Mouse (Mus musculus): ENCODE data around the gene Pappa.

Gene Pappa

GRCm38 (mm10) chr4:65272295-65272694, 148.3 kb downstream of the Pappa start:
- DNase-seq (ENCODE audit: low spot score) = no peak

- no peak for DNase-seq (ENCODE audit: low spot score)
Observed at GRCm38 (mm10) chr4:65273299-65273851, 149.4 kb downstream of the Pappa start.

- no peak for DNase-seq (ENCODE audit: low spot score)
Observed at GRCm38 (mm10) chr4:65278451-65279271, 154.7 kb downstream of the Pappa start.

- DNase-seq (ENCODE audit: low spot score) = no peak
Observed at GRCm38 (mm10) chr4:65279272-65279653, 155.3 kb downstream of the Pappa start.

GRCm38 (mm10) chr4:65279979-65280677, 156.2 kb downstream of the Pappa start:
- no peak for DNase-seq (ENCODE audit: low spot score)

GRCm38 (mm10) chr4:65280888-65281287, 156.9 kb downstream of the Pappa start:
- DNase-seq (ENCODE audit: low spot score) = no peak

- DNase-seq (ENCODE audit: low spot score) = no peak
Observed at GRCm38 (mm10) chr4:65283611-65284010, 159.6 kb downstream of the Pappa start.

GRCm38 (mm10) chr4:65285165-65285564, 161.2 kb downstream of the Pappa start:
- DNase-seq (ENCODE audit: low spot score) = no peak

GRCm38 (mm10) chr4:65289247-65289646, 165.3 kb downstream of the Pappa start:
- DNase-seq (ENCODE audit: low spot score) = no peak

GRCm38 (mm10) chr4:65295741-65296140, 171.8 kb downstream of the Pappa start:
- DNase-seq (ENCODE audit: low spot score) = no peak

- DNase-seq (ENCODE audit: low spot score) = no peak
Observed at GRCm38 (mm10) chr4:65296356-65296967, 172.5 kb downstream of the Pappa start.

- no peak for DNase-seq (ENCODE audit: low spot score)
Observed at GRCm38 (mm10) chr4:65296968-65297499, 173.1 kb downstream of the Pappa start.

- no peak for DNase-seq (ENCODE audit: low spot score)
Observed at GRCm38 (mm10) chr4:65298212-65299181, 174.5 kb downstream of the Pappa start.

GRCm38 (mm10) chr4:65299365-65299764, 175.4 kb downstream of the Pappa start:
- DNase-seq (ENCODE audit: low spot score) = no peak

GRCm38 (mm10) chr4:65300431-65300830, 176.5 kb downstream of the Pappa start:
- no peak for DNase-seq (ENCODE audit: low spot score)

- DNase-seq (ENCODE audit: low spot score) = no peak
Observed at GRCm38 (mm10) chr4:65302666-65303065, 178.7 kb downstream of the Pappa start.

- DNase-seq (ENCODE audit: low spot score) = no peak
Observed at GRCm38 (mm10) chr4:65317877-65318525, 194.0 kb downstream of the Pappa start.

- DNase-seq (ENCODE audit: low spot score) = no peak
Observed at GRCm38 (mm10) chr4:65321340-65321739, 197.4 kb downstream of the Pappa start.

GRCm38 (mm10) chr4:65321959-65322358, 198.0 kb downstream of the Pappa start:
- no peak for DNase-seq (ENCODE audit: low spot score)

- no peak for DNase-seq (ENCODE audit: low spot score)
Observed at GRCm38 (mm10) chr4:65325816-65326215, 201.8 kb downstream of the Pappa start.
